8 mouse cellular contexts compared by ENCODE assay signal in genomic region chr17:26561290-26561640, GRCm38 (mm10). TPM values are rescaled to one million over a fixed set of nuclear protein-coding genes. Genes with fewer than 3 reads are reported as not detected.
A peak's percentile ranks its signal among the peaks of the same experiment; 100 is the strongest.
DNase-seq lines count a peak whose midpoint lies in the region; ATAC-seq lines count a peak whose summit lies in the region.

Gene Ergic1, plus strand, starts transcription at chr17:26561489.

- H3K4me3 ChIP-seq in megakaryocyte, embryonic 14.5 days (replicated peaks) = peak within 1 kb of the TSS; percentile 99

- H3K9me3 ChIP-seq in megakaryocyte, embryonic 14.5 days = peaks cover 5% of the 10 kb centered on the region

- peaks cover 29% of the 10 kb centered on the region for H3K36me3 ChIP-seq in megakaryocyte, embryonic 14.5 days (replicated peaks; ENCODE audit: low read length)

- ATAC-seq in inflammation-experienced regulatory T-cells, adult 6 months = peak; percentile 84

- peaks cover 4% of the 10 kb centered on the region for H3K27me3 ChIP-seq in megakaryocyte, embryonic 14.5 days (replicated peaks)

- peaks cover 70% of the 10 kb centered on the region for H3K4me1 ChIP-seq in megakaryocyte, embryonic 14.5 days

- peak; percentile 94 to 97 for DNase-seq in adrenal gland, adult (ENCODE audit: inconsistent age in 2 of 2, low spot score in 1 of 2)
- peak; percentile 94 for DNase-seq in embryo, embryonic 10.5 days (ENCODE audit: low spot score)
- peak; percentile 92 for DNase-seq in gastrocnemius, postnatal 25 days
- peak; percentile 63 to 88 for DNase-seq in left cerebral cortex, adult 9 months (ENCODE audit: low spot score in 2 of 2)
- peak; percentile 91 for DNase-seq in right cerebral cortex, adult 2 months (ENCODE audit: low spot score in 2 of 2)
- DNase-seq in urinary bladder, postnatal 14 days (ENCODE audit: low spot score) = peak; percentile 94

RNA-seq across cellular contexts. Expression of gene Ergic1, which starts in this region (rescaled TPM):
- 10 to 100 TPM; 52.0 to 61.0 TPM for total RNA-seq in gastrocnemius, postnatal 25 days (2021)
- polyA plus RNA-seq in inflammation-experienced regulatory T-cells, adult 6 months (2017; shearing (Covaris generic)) = 10 to 100 TPM; 35.9 to 50.4 (median 39.8) TPM
- 21.0 and 26.5 TPM in 2 replicates for polyA plus RNA-seq in megakaryocyte, embryonic 14.5 days (2012; ENCODE audit: insufficient read depth, low replicate concordance)

Comparison
In these comparisons a context has a peak if more than half of its experiments do, and no peak if none do; other contexts are left out.
1. Peak in every context shown above with its lines: DNase-seq, ATAC-seq and H3K4me3 ChIP-seq.